Mouse (Mus musculus) heart, postnatal 0 days (tissue): ENCODE data around the gene Lmcd1.

Experiments used
- CTCF ChIP-seq: IDR thresholded peaks from 2 replicates; pipeline ENCODE4 v1.5.1; 2016; ENCODE audit warnings: antibody characterized with exemption, control low read depth, low read depth
- EP300 ChIP-seq: IDR thresholded peaks from 2 replicates; pipeline ENCODE4 v1.6.1; 2016; ENCODE audit warnings: antibody characterized with exemption, low read depth

DNA sequence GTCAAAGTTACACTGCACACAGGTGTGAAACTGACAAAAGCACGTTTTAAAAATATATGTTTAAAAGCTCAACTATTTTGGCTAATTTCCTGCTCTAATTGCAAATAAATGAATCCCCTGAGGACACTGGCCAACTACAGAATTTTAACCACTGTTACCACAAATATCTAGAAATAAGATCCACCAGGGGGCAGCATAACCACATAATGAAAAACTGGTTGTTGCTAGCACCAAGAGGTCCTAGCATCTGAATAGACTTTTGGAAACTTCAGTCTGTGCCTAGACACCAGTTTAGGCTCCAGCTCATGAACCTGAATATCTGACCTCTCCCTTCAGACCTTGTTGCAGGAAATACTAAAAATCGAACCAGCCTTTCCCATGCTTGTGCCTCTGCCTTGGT, 91.0 kb downstream of the Lmcd1 start:
- TF ChIP-seq CTCF, result peak; percentile 69
- TF ChIP-seq EP300, result no peak
